Mouse (Mus musculus) embryonic facial prominence, embryonic 13.5 days (tissue): ENCODE measurements around the gene Lig4. TPM values are rescaled to one million over a fixed set of nuclear protein-coding genes. Genes with fewer than 3 reads are reported as not detected.

ENCODE experiments used
- polyA plus RNA-seq: library from polyadenylated mRNA; unstranded; fragments of >200 nt; fragmentation: Nextera tagmentation; extraction: Ambion mirVana; gene quantifications from 2 replicates; pipeline ENCODE4 v1.2.1, GENCODE M21; 2015

Lig4 gene
- polyA plus RNA-seq, 1 experiment from 2014 or later: 7.0 TPM

Other genes starting within 250 kb of the Lig4 start
- 1.0 and 1.1 TPM in 2 replicates for gene Fam155a, start 206.5 kb downstream of the Lig4 start, polyA plus RNA-seq
- gene Gm10217, start 113.4 kb downstream of the Lig4 start, polyA plus RNA-seq: not detected in 2 replicates
- gene Abhd13, start within 50 bp of the Lig4 start, polyA plus RNA-seq: 15.4 and 15.9 TPM in 2 replicates
- 0.10 and 0.27 TPM in 2 replicates for gene Tnfsf13b, start 28.8 kb upstream of the Lig4 start, polyA plus RNA-seq
- gene Myo16, start 176.2 kb upstream of the Lig4 start, polyA plus RNA-seq: 0.17 and 0.46 TPM in 2 replicates